Mouse (Mus musculus) right cerebral cortex, postnatal 25 days (tissue): Measurements from ENCODE around the gene Pak3.
"Not testable (repeated sequence)": the region's sequence is repeated elsewhere in the genome, so short reads cannot be mapped to it uniquely, and the experiment has no call there.

Source experiments
- DNase-seq: peaks from one replicate; pipeline ENCODE4 v3.0.0; 2022

Pak3 gene

DNA sequence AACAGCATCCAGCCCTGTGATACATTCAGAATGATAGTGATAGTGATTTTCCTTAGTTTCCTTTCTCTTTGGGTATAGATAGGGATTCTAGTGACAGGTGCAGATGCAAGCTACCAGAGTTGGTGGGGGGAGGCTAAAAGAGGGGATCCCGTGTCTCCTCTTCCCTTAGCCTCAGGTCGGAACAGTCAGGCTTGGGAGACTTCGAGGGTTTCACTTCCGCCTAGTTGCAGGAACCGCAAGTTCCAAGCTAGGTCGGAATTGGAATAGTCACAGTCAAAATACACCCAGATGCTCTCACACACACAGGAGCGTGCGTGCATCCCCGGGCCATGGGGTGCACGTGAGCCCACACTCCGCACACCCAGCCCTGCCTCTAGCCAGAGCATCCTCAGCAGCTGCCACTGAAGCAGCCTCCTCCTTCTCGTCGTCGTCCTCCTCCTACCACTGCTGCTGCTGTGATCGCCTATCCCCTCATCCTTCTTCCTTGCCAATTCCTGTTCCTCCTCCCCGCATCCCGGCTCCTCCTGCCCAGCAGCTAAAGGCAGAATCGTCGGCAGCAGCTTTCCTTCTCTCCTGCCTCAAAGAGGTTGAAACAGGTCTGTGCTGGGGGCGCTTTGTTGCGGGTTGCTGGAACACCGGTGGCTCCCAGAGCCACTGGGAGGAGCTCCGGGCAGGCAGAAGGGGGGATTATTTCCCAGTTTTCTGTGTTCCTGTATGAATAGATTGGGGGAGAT lies at the start of gene Pak3:
Gene Pak3, plus strand, starts transcription at position 424 of the 734 bp plus-strand sequence.
- peak; percentile 42 for DNase-seq

DNA sequence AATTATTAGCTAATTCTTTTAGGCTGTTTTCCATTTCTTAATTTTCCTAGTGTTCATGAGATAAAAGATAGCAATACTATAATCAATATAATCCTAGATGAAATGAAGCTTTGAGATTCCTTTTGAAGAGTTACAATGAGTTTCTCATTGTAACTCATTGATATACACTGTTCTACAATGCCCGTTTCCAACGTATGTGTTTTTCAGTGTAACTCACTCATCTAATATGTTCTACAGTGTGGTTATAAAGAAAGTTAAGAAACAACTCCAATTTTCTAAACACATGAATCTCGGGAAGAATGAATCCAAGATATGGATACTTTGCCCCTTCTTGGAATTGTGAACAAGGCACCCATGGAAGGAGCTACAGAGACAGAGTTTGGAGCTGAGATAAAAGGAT lies 35.5 kb upstream of the Pak3 start:
- peak; percentile 91 for DNase-seq

DNA sequence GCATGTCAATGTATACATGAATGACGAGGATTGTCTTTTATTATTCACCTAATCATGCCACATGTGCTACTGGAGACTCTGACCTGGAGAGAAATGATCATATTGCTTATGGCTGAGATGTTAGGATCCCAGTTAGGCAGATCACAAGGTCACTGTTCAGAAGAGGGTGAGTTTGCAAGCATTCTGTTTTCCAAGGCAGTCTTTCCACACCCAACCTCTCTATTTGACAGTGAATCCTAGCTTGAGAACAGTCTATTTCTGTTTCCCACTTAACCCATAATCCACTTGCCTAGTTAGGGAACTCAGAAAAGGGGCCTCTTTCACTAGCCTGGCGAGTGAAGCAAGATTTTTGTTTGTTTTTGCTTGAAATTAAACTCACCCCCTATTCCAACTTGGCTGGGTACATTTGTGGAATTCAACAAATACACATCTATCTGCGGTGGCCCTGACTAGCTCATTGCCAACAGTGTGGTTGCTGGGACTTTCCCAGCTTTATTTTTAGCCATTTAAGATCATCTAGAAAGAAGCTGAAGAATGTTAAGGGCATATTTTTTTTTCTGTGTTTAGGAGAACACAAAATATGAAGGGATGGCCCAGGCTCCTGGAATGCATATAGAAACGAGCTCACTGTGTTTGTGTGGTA lies 17.2 kb upstream of the Pak3 start:
- DNase-seq = no peak

DNA sequence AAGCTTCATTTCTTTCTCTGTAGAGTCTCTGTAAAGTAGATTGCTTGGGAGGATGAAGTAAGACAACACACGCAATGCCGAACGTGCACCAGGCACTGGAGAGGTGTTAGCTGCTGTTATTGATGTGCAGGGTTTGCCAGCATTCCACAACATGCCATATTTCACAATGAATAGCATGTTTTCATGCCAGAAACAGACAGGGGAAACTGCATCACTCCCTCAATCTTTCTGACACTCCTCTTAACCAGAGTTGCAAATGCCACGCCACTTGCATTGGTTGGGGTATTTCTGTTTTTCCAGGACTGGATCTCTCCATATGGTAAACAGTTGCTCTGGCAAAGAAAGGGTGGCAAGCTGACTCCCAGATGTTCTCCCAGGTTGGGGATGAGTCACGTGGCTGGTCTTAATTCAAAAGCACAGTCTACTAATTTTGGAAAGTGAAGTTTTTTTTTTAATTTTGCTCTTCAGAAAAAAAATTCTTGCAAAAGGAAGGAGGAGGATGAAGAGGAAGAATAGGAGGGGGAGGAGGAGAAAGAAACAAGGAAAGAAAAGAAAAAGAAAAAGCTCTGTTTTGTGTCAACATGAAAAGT lies 16.5 kb upstream of the Pak3 start:
- no peak for DNase-seq

DNA sequence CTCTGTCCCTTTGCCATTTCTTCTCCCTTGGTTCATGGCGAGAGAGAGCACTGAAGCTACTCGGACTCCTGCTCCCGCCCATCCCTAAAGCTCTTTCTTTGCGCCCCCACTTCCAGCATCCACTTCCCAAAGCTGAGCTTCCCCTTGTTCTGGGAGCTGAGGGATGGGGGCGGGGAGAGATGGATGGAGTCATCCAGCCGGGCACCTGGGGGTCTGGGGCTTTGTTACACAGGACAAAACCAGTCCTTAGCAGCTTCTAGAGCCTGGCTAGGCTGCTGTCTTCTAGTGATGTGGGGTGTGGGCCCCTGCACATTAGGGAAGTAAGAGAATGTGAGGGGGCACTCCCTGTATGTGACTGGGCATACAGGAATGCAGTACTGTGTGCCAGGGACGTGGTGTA lies 526 bp downstream of the Pak3 start:
- peak; percentile 28 for DNase-seq

DNA sequence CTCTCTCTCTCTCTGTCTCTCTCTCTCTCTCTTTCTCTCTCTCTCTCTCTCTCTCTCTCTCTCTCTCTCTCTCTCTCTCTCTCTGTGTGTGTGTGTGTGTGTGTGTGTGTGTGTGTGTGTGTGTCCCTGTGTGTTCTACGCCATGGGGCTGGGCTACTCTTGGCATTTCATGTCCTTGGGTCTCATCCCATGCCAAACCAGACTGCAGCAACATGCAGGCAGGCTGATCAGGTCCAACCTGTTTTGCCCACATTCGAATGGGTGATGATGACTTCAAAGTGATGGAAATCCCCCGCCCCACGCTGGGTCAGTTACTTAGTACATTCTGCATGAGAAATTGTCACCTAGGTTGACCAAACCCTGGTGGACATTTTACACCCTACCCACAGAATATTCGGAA lies 1.1 kb downstream of the Pak3 start:
- not testable (repeated sequence) for DNase-seq

DNA sequence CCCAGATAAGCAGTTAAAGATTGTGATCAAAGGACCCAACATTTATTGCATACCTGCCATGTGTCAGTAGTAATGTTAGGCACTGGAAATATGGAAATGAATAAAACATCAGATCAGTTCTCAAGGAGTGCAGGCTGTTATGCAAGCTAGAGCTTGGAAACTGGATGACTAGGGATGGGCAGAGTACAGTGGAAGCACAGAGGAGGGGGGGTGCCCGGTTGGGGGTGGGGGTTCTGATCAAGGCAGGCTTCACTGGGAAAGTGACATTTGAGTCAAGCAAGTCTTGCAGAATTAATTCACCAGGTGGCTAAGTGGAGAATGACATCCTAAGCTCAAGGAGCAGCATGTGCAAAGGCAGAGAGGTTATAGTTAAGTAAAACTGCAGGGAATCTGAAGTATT lies 1.8 kb downstream of the Pak3 start:
- DNase-seq = no peak

DNA sequence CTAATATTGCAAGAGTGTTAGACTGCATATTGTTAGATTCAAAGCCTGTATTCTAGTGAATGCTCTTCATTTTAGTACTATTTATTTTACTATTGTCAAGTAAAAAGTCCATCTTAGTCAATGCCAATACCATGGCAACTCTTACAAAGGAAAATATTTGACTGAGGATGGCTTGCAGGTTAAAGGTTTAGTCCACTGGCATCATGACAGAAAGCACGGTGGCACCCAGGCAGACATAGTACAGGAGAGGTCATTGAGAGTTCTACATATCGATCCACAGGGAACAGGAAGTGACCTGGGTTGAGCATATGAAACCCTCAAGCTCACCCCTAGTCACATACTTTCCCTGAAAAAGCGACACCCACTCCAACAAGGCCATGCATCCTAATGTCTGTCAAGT lies 13.9 kb downstream of the Pak3 start:
- no peak for DNase-seq

DNA sequence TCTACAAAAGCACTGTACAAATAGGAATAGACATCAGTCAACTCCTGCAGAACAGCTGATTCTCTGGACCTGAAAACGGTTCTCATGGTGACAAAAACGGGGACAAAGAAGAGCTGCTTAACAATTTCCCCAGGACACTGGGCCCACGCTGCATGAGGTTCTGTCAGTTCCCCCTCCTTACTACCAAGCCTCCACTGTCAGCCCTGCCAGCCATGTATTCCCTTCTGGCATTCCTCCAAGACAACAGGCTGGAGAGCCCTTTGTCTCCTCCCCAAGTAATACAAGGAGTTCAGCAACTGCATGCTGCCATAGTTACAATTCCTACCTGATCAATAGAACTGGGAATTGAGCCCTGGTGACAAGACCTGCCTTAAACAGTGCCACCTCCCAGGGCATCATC lies 15.2 kb downstream of the Pak3 start:
- DNase-seq = no peak

DNA sequence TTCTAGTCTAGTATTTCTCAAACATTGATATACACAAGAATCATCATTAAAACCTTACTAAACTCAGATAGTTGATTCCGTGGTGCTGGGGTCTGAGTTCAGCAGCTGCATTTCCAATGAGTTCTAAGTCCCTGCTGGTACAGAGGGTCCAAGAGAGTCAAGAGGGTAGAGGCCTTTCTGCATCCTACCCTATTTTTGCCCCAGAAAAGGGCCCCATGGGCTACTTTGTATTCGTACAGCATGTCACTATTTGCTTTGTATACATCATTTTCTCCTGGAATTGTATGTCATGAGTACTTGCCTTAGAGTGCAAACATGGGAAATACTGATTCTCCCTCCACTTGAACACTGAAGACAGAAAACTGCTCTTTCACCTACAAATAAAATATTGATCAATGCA lies 24.4 kb downstream of the Pak3 start:
- no peak for DNase-seq

DNA sequence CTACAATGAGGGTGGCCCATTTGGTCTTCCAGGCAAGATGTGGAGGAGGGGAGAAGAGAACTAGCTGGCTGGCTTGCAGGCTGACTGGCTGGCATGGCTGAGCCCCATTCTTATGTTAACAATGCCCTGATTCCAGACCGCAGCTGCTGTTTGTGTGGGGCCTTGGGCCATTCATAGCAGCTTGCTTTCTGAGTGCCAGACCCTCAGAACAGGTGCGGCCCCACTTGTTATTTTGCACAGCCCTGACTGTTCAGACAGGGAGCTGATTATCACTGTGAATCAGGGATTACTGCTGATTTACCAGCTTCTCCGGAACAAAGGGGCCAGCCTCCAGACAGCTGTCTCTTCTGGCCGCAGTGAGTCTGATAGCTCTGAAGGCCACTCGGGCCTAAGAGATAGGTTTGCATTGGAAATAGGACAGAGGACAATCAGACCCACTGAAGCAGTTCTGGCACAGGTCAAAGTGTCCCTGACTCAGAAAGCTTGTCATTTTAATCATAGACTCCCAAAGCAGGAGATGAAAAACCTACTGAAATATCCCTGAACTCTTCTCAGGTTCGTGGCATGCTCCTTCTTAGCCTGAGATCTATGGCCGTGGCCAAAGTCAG lies 24.9 kb downstream of the Pak3 start:
- DNase-seq = no peak

DNA sequence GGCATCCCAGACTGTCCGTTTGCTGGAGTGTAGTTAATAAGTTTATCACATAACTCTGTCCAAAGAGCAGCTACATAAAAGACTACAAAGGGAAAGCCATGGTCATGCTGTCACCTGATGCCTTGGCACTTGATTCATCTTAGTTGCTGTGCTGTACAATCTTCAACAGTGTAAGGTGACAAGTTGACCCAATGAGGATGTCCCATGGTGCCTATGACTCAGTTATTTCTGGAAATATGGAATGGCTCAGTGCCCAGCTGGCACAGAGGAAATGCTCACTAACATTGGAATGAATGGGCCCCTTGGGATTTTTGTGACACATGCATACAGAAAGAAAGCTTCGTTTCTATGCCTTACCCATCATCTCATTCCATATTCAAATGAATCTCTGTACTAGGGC lies 55.3 kb downstream of the Pak3 start:
- no peak for DNase-seq

DNA sequence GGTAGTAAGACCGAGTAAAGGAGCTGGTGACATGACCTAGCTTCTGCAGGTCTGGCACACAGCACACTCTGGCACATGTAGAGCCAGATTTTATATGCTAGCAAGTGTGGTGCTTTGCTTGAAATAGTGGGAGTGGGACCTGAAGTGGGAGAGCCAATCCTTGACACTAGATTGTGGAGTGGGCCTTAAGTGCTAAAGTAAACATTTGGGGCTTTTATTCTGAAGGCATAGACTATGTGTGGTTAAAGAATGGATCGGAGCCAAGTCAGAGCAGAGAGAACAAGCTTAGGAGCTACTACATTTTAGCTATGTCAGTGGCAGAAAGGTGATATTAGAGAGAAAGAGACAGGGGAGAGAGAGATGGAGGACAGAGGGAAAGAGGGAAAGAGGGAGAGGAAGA lies 61.5 kb downstream of the Pak3 start:
- DNase-seq = no peak

DNA sequence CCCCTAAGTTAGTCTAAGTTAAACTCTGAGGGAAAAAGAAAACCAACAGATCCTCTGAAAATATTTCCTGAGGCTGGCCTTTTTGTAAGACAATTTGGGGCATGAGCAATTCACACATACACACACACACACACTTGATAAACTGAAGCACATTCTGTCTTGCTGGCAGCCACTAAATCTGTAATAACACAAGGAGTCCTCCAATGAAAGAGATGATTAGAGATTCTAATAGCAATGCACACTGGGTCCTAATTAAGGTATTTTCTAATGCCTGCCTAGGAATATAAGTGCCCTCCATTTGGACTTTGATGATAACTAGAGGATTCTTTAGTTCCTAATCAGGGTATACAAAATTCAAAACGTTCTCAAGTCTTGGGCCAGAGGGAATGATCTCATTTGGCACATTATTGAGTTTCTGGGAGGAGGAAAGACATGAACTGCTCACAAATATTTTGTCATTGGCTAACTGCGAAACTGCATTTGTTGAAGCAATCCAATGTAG lies 62.1 kb downstream of the Pak3 start:
- DNase-seq = no peak

DNA sequence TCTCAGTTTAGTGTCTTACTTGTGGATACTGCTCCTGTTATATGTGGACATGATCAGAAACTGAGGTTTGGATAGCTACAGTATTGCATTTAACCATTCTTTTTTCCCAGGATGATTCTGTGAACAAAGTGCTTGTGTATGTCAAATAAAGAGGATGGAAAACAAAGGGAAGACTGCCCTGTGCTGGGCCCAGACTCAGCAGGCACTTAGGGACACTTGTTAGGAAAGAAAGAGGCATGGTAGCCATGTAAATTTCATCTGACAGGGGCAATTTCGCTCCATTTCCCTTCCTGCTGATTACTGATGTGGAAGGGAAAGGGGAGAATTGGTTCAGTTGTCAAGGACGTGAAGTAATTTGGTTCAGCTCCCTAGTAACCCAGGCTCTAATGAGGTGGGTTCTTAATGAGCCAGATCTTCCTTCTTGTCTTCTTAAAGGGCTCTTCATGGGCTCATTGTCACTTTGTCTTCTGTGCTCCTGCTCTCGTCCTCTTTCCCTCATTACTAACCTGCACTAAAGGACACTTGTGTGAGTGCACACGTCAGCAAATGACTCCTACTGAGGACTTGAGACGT lies 88.6 kb downstream of the Pak3 start:
- no peak for DNase-seq

DNA sequence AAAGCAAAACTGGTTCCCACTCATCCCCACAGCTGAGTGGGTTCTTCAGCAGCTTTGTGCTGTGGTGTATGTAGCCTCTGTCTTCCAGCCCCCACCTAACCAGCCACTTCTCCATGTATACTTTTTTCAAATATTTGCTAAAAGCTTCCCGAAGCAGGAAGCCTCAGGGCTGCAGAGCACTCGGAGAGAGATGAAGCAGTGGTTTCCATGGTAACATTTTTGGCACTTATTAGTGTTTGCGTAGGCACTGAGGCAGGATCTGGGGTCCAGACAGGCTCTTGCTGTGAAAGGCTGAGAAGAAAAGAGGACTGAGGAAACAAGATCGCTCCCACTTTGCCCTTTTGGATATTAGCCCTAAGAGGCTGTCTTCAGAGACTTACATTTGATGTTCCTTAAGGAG lies 100.3 kb downstream of the Pak3 start:
- peak; percentile 6 for DNase-seq

DNA sequence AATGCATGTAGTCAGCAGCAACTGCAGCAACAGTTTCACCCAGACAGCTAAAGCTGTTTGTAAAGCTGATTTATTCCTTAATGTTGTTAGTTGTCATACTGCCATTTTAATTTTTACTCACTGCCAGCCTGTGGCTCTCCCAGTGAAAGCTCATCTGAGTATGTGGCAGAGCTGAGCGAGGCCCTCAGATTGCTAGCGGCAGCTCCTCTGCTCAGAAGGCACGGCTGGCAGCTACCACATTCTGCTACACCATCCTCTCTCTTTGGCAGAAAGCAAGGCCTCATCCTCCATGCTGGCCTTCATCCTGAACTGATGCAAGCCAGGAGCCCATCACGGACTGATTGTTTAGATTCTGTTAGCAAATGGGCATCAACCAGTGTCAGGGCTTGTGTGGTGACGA lies 109.4 kb downstream of the Pak3 start:
- no peak for DNase-seq

DNA sequence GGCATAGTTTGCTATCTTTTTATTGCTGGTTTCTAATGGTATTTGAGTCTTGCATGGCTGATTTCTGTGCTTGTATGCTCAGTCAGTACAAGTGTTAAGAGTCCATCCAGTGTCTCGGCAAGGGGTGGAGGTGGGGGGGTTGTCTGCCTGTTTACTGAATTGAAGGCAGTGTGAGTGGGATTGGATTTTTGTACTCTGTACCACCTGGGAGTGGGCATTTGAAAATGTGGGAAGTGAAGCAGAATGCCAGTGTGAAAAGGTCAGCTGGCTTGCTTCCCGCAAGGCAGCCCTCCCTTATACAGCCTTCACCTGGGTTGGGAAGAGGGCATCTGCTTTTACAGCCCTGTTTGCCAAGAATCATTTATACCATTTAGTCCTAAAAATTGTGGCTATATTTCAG lies 125.5 kb downstream of the Pak3 start:
- no peak for DNase-seq

DNA sequence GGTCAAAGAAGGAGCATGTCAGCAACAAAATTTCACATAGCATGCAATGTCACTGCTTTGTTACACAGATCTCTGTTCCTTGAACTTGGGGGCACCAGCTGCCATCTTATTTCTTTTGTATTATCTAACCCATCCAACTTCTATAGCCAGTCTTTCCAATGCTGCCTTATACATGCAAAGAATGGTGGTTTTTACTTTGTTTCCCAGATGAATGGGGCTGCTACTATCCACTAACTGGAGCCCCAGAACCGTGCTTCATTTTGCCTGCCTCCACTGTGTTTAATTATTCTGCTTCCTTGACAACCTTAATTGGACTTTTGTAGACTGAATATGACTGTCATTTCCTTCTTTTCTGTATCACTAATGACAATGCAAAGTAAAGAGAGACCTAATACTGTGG lies 126.4 kb downstream of the Pak3 start:
- DNase-seq = no peak

DNA sequence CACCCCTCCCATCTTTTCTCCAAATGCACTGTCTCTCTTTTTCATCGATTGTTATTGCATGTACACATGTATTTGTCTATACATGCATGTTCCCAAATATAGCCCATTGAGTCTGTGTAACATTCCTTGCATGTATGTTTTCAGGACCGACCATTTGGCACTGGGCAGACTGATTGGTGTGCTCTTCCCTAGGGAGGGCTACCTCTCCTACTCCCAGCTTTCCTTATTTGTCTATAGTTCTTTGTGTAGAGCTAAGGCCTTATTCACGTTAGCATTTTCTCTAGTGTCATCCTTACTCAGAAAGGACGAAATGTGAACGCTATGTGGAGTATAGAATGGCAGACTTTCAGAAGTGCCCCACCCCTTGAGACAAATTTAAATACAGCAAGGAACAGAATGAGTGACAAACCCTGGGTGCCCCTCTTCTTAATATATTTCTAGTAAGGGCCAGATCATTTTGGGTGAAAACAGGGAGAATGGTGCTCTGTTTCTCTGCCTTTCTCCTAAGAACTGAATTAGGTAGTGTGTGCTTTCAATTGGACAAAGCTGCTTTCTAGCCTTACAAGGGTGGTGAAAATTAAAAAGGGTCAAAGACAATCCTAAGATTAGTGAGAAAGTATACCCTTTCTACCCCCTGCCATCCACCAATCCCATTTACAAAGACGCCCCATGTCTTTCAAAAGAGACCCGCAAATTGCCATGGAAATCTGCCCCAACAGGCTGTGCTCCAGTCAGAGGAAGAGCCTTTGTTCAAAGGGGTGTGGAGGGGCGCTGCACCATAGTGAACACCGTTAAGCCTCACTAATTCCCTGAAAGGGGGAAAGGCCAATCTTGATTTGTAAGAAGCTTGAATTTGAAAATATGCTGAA lies 136.2 kb downstream of the Pak3 start:
- no peak for DNase-seq

DNA sequence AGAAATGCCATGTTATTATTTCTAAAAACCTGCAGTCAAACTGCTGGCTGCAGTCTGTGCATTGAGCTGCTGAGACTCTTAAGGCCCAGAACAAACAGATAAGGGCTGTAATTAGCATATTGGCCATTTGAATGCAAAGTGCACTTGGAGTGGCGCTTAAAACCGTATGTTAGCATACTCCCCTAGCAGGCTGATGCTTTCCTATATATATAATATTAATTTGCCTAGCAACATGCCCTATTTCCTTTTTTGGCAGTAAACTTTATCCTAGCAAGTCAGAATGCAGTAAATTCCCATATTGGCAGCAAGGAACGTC lies 136.7 kb downstream of the Pak3 start:
- no peak for DNase-seq
